Mouse (Mus musculus): Measurements from ENCODE around the gene Prlr.

GRCm38 (mm10) chr15:10223614-10224155, 46.6 kb downstream of the Prlr start:
- no peak for TF ChIP-seq POLR2A (IDR thresholded peaks at IDR 0.05; ENCODE audit: borderline replicate concordance, control insufficient read depth, low read depth, low read length)
- no peak for TF ChIP-seq CTCF (IDR thresholded peaks at IDR 0.05; ENCODE audit: control insufficient read depth, insufficient read depth, low read length)
